Mouse (Mus musculus): ENCODE data around the gene Lrig2.

- TF ChIP-seq CTCF (IDR thresholded peaks at IDR 0.05; ENCODE audit: low read depth) (no peak), EP300 (IDR thresholded peaks at IDR 0.05; ENCODE audit: low read depth) (no peak)
These were observed 122.3 kb downstream of the Lrig2 start for GRCm38 (mm10) chr3:104389449-104389848.

Measured in liver, postnatal 0 days (tissue).